Mouse (Mus musculus) CH12.LX (cell line): ENCODE results near the gene Ptpn14. TPM values are rescaled to one million over a fixed set of nuclear protein-coding genes. Genes with fewer than 3 reads are reported as not detected.

Source experiments
- DNase-seq: peaks from one replicate; pipeline ENCODE4 v3.0.0-alpha.2; 2013; ENCODE audit errors: extremely low read depth
- H3K27ac ChIP-seq: 2 replicates; pipeline ENCODE4 v1.5.1; 2012; ENCODE audit warnings: low read depth, mild to moderate bottlenecking, control low read depth, moderate library complexity; ENCODE audit not compliant: insufficient read depth
- H3K27me3 ChIP-seq: replicated peaks from 2 replicates; pipeline ENCODE3; 2012; ENCODE audit warnings: inconsistent platforms
- H3K36me3 ChIP-seq, 2 experiments: replicated peaks in 1 of 2; 2 replicates each; pipeline versions ENCODE3 to v1.6.1; 2012; ENCODE audit warnings: inconsistent platforms in 1 of 2, low read length in 1 of 2, mild to moderate bottlenecking in 1 of 2, mixed read lengths in 1 of 2, moderate library complexity in 1 of 2; ENCODE audit not compliant: control insufficient read depth in 1 of 2, insufficient read depth in 1 of 2
- H3K4me1 ChIP-seq, 2 experiments: 2 replicates each; pipeline ENCODE4 v1.6.1; 2012; ENCODE audit warnings: inconsistent platforms in 1 of 2, moderate library complexity in 1 of 2; ENCODE audit not compliant: insufficient read depth in 2 of 2, control insufficient read depth in 1 of 2
- H3K4me2 ChIP-seq: 2 replicates; pipeline ENCODE4 v1.6.1; 2012; ENCODE audit warnings: low read depth, mild to moderate bottlenecking, control low read depth; ENCODE audit not compliant: poor library complexity, insufficient read depth, severe bottlenecking
- H3K4me3 ChIP-seq, 3 experiments: fragments of 150-350 bp in 1 of 3; sonication (generic) in 1 of 3; replicated peaks in 1 of 3; 2 replicates each; pipeline versions ENCODE3 to v1.5.1; 2011 to 2012; ENCODE audit warnings: low read depth in 2 of 3, low read length in 2 of 3, mild to moderate bottlenecking in 2 of 3, moderate library complexity in 2 of 3, control low read depth in 1 of 3, improper control_type of control experiment in 1 of 3, inconsistent platforms in 1 of 3, mixed read lengths in 1 of 3; ENCODE audit not compliant: poor library complexity in 1 of 3
- H3K79me2 ChIP-seq: replicated peaks from 2 replicates; pipeline ENCODE4 v1.6.1; 2012; ENCODE audit warnings: mild to moderate bottlenecking, moderate library complexity; ENCODE audit not compliant: control insufficient read depth, poor library complexity, insufficient read depth, severe bottlenecking; ENCODE audit errors: extremely low read depth
- H3K9ac ChIP-seq: 2 replicates; pipeline ENCODE4 v1.6.1; 2012; ENCODE audit warnings: low read depth, mild to moderate bottlenecking, control low read depth, moderate library complexity; ENCODE audit not compliant: insufficient read depth
- H3K9me3 ChIP-seq: replicated peaks from 2 replicates; pipeline ENCODE3; 2012; ENCODE audit warnings: low read length, inconsistent platforms, mixed read lengths
- BHLHE40 ChIP-seq: IDR thresholded peaks from 2 replicates; pipeline ENCODE4 v1.6.1; 2011; ENCODE audit warnings: mild to moderate bottlenecking, low read depth, low read length, improper control_type of control experiment
- CHD2 ChIP-seq: IDR thresholded peaks from 2 replicates; pipeline ENCODE4 v1.6.1; 2011; ENCODE audit warnings: low read length, improper control_type of control experiment
- CTCF ChIP-seq, 2 experiments: IDR thresholded peaks in 1 of 2; conservative IDR thresholded peaks in 1 of 2; 2 replicates each; pipeline ENCODE4 v1.5.1; 2011 to 2012; ENCODE audit warnings: low read depth in 2 of 2, low read length in 2 of 2, improper control_type of control experiment in 1 of 2, inconsistent platforms in 1 of 2, mild to moderate bottlenecking in 1 of 2, moderate library complexity in 1 of 2
- E2F4 ChIP-seq: IDR thresholded peaks from 2 replicates; pipeline ENCODE4 v1.6.1; 2011; ENCODE audit warnings: low read depth, low read length, improper control_type of control experiment; ENCODE audit not compliant: insufficient replicate concordance
- EP300 ChIP-seq: IDR thresholded peaks from 2 replicates; pipeline ENCODE4 v1.6.1; 2011; ENCODE audit warnings: low read length, improper control_type of control experiment
- ETS1 ChIP-seq: conservative IDR thresholded peaks from 2 replicates; pipeline ENCODE4 v1.6.1; 2012; ENCODE audit warnings: low read depth, mild to moderate bottlenecking, inconsistent platforms, low read length, improper control_type of control experiment, moderate library complexity
- HCFC1 ChIP-seq: IDR thresholded peaks from 2 replicates; pipeline ENCODE4 v1.6.1; 2012; ENCODE audit warnings: low read depth, mild to moderate bottlenecking, inconsistent platforms, low read length, improper control_type of control experiment
- IRF4 ChIP-seq: IDR thresholded peaks from 2 replicates; pipeline ENCODE4 v1.6.1; 2014; ENCODE audit warnings: low read depth, mild to moderate bottlenecking, inconsistent platforms, low read length, improper control_type of control experiment
- JUND ChIP-seq: conservative IDR thresholded peaks from 2 replicates; pipeline ENCODE4 v1.6.1; 2011; ENCODE audit warnings: low read depth, low read length, improper control_type of control experiment
- KAT2A ChIP-seq: IDR thresholded peaks from 2 replicates; pipeline ENCODE4 v1.6.1; 2012; ENCODE audit warnings: low read length, improper control_type of control experiment, inconsistent platforms; ENCODE audit not compliant: insufficient replicate concordance
- MAX ChIP-seq: IDR thresholded peaks from 2 replicates; pipeline ENCODE4 v1.6.1; 2011; ENCODE audit warnings: low read length, improper control_type of control experiment
- MAZ ChIP-seq: IDR thresholded peaks from 2 replicates; pipeline ENCODE4 v1.6.1; 2012; ENCODE audit warnings: low read depth, mild to moderate bottlenecking, inconsistent platforms, low read length, improper control_type of control experiment, moderate library complexity
- MXI1 ChIP-seq: IDR thresholded peaks from 2 replicates; pipeline ENCODE4 v1.6.1; 2011; ENCODE audit warnings: mild to moderate bottlenecking, low read depth, low read length, improper control_type of control experiment
- MYC ChIP-seq: IDR thresholded peaks from 2 replicates; pipeline ENCODE4 v1.6.1; 2011; ENCODE audit warnings: low read depth, mild to moderate bottlenecking, improper control_type of control experiment, low read length
- NRF1 ChIP-seq: IDR thresholded peaks from 2 replicates; pipeline ENCODE4 v1.6.1; 2014; ENCODE audit warnings: low read depth, mild to moderate bottlenecking, inconsistent platforms, low read length, improper control_type of control experiment, moderate library complexity
- POLR2AphosphoS2 ChIP-seq: IDR thresholded peaks from 2 replicates; pipeline ENCODE4 v1.6.1; 2011; ENCODE audit warnings: low read depth, low read length, improper control_type of control experiment
- RAD21 ChIP-seq: IDR thresholded peaks from 2 replicates; pipeline ENCODE4 v1.6.1; 2011; ENCODE audit warnings: low read depth, mild to moderate bottlenecking, low read length, improper control_type of control experiment, moderate library complexity
- RCOR1 ChIP-seq: conservative IDR thresholded peaks from 2 replicates; pipeline ENCODE4 v1.6.1; 2012; ENCODE audit warnings: low read depth, mild to moderate bottlenecking, inconsistent platforms, low read length, improper control_type of control experiment
- SIN3A ChIP-seq: IDR thresholded peaks from 2 replicates; pipeline ENCODE4 v1.6.1; 2012; ENCODE audit warnings: low read length, improper control_type of control experiment, inconsistent platforms
- TBP ChIP-seq: conservative IDR thresholded peaks from 2 replicates; pipeline ENCODE4 v1.6.1; 2011; ENCODE audit warnings: low read depth, low read length, improper control_type of control experiment
- TCF12 ChIP-seq: IDR thresholded peaks from 2 replicates; pipeline ENCODE4 v1.6.1; 2014; ENCODE audit warnings: low read depth, mild to moderate bottlenecking, inconsistent platforms, low read length, improper control_type of control experiment
- UBTF ChIP-seq: IDR thresholded peaks from 2 replicates; pipeline ENCODE4 v1.6.1; 2012; ENCODE audit warnings: low read depth, mild to moderate bottlenecking, inconsistent platforms, low read length, improper control_type of control experiment, moderate library complexity
- USF1 ChIP-seq: IDR thresholded peaks from 2 replicates; pipeline ENCODE4 v1.6.1; 2014; ENCODE audit warnings: low read depth, mild to moderate bottlenecking, inconsistent platforms, low read length, improper control_type of control experiment
- ZC3H11A ChIP-seq: IDR thresholded peaks from 2 replicates; pipeline ENCODE4 v1.6.1; 2012; ENCODE audit warnings: low read depth, mild to moderate bottlenecking, inconsistent platforms, low read length, improper control_type of control experiment
- ZKSCAN1 ChIP-seq: IDR thresholded peaks from 2 replicates; pipeline ENCODE4 v1.6.1; 2012; ENCODE audit warnings: low read depth, inconsistent platforms, low read length, improper control_type of control experiment, borderline replicate concordance
- ZMIZ1 ChIP-seq: IDR thresholded peaks from 2 replicates; pipeline ENCODE4 v1.6.1; 2012; ENCODE audit warnings: low read depth, mild to moderate bottlenecking, inconsistent platforms, low read length, improper control_type of control experiment
- ZNF384 ChIP-seq: IDR thresholded peaks from 2 replicates; pipeline ENCODE4 v1.6.1; 2012; ENCODE audit warnings: low read depth, low read length, improper control_type of control experiment, inconsistent platforms
- dilution Hi-C: fragments of 300-500 bp; cut with MboI; formaldehyde crosslinking; loops from 2 replicates; pipeline ENCODE4 v1.14.3; 2020; ENCODE audit warnings: low sequenced_read_pairs; ENCODE audit not compliant: extremely low pct_unique_long_range_greater_than_20kb, extremely low pct_ligation_motif_present
- in situ Hi-C: fragments of 300-500 bp; cut with MboI; formaldehyde crosslinking; loops from 3 replicates; pipeline ENCODE4 v1.14.3; 2019; ENCODE audit warnings: low sequenced_read_pairs, low pct_ligation_motif_present, low pct_unique_long_range_greater_than_20kb, mixed read lengths
- polyA plus RNA-seq: library from polyadenylated mRNA; unstranded; fragments of >175 nt; gene quantifications from 2 replicates; pipeline ENCODE4 v1.2.1, GENCODE M21; 2012; ENCODE audit warnings: low read depth; ENCODE audit not compliant: insufficient read length
- total RNA-seq, 2 experiments: library from RNA; depleted of rRNA; stranded (reverse); fragments of 300-350 nt in 1 of 2; fragments of >200 nt in 1 of 2; gene quantifications; 2 replicates each; pipeline ENCODE4 v1.2.3; 2012 to 2014

Gene Ptpn14
- total and polyA plus RNA-seq, 3 experiments = under 0.01 to 0.10 TPM; not detected in 1

DNA sequence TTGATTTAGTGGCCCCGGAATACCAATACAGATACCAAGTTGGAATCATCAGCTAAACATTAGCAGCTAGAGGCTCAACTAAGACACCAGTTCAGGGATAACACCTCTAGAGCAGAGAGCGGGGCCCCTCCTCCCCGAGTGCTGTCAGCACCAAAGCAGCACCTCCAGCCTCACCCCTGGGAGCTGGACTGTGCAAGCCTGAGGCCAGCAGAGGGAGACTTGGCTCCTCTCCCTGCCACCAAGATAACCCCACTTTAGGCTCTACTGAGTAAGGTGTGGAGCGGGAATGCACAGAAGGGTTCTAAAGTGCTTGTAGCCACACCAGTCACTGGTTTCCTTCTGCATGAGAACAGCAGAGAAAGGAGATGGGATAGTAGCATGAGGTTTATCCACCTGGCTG, 29.7 kb upstream of the Ptpn14 start:
- Histone ChIP-seq H3K4me1 (peaks cover 0 to 5% of the 10 kb centered on the region in 2 experiments; a peak in 2 of 4 replicates), H3K4me2 (no peak overlapping the region), H3K79me2 (no peaks in the 10 kb centered on the region), H3K4me3 (no peak overlapping the region), H3K9ac (no peak overlapping the region), H3K9me3 (no peaks in the 10 kb centered on the region)
- dilution Hi-C loops = no loop called here
- TF ChIP-seq UBTF (no peak), RCOR1 (no peak), HCFC1 (no peak), RAD21 (no peak; the same call in 1 of the 2 replicates), MXI1 (no peak), JUND (no peak), ZMIZ1 (no peak), NRF1 (no peak), E2F4 (no peak), TCF12 (no peak), ZKSCAN1 (no peak), ZNF384 (no peak), USF1 (no peak), IRF4 (no peak), MAZ (no peak), BHLHE40 (no peak), TBP (no peak), KAT2A (no peak)
- TF ChIP-seq, all 38 proteins: peak for 0
- DNase-seq = no peak
- Histone ChIP-seq H3K36me3 (no peaks in the 10 kb centered on the region), H3K27me3 (no peaks in the 10 kb centered on the region), H3K27ac (no peak overlapping the region)
- in situ Hi-C loops = no loop called here

- H3K27ac ChIP-seq = no peak overlapping the region
- no peaks in the 10 kb centered on the region for H3K36me3 ChIP-seq
Observed at GRCm38 (mm10) chr1:189700186-189700585, 27.9 kb upstream of the Ptpn14 start.

More at GRCm38 (mm10) chr1:189700186-189700585, 27.9 kb upstream of the Ptpn14 start:
- dilution Hi-C loops = no loop called here
- no peaks in the 10 kb centered on the region for H3K9me3 ChIP-seq
- H3K27me3 ChIP-seq = no peaks in the 10 kb centered on the region
- H3K9ac ChIP-seq = no peak overlapping the region
- no peaks in the 10 kb centered on the region for H3K79me2 ChIP-seq
- no peak for DNase-seq
- TF ChIP-seq MYC = no peak
- TF ChIP-seq POLR2AphosphoS2 = no peak
- TF ChIP-seq SIN3A = no peak
- no peak for TF ChIP-seq EP300
- TF ChIP-seq CHD2 = no peak
- no peak for TF ChIP-seq ETS1
- no peak for TF ChIP-seq TBP
- no peak for TF ChIP-seq ZC3H11A
- TF ChIP-seq BHLHE40 = no peak
- TF ChIP-seq ZNF384 = no peak
- no peak for TF ChIP-seq UBTF
- no peak for TF ChIP-seq USF1
- no peak for TF ChIP-seq ZKSCAN1
- no peak for TF ChIP-seq MXI1
- no peak for TF ChIP-seq CTCF (conservative IDR thresholded peaks at IDR 0.05 in 1 of 2, IDR thresholded peaks at IDR 0.05 in 1 of 2; ENCODE audit: low read depth in 2 of 2, low read length in 2 of 2)
- no peak for TF ChIP-seq MAX
- no peak for TF ChIP-seq HCFC1
- TF ChIP-seq, all 38 proteins: peak for 0
- Histone ChIP-seq H3K4me1 (peaks cover 3 to 8% of the 10 kb centered on the region in 2 experiments; a peak in 3 of 4 replicates), H3K4me3 (no peak overlapping the region), H3K4me2 (no peak overlapping the region)
- in situ Hi-C loops = loop anchor here (10.0 kb wide), 1 partner anchor 275 kb away; no protein-coding TSS in a partner anchor
